Mouse (Mus musculus): ENCODE measurements around the gene Gcnt2.
A peak's percentile ranks its signal among the peaks of the same experiment; 100 is the strongest.
"Not testable (repeated sequence)": the region's sequence is repeated elsewhere in the genome, so short reads cannot be mapped to it uniquely, and the experiment has no call there.

Gcnt2 gene

DNA sequence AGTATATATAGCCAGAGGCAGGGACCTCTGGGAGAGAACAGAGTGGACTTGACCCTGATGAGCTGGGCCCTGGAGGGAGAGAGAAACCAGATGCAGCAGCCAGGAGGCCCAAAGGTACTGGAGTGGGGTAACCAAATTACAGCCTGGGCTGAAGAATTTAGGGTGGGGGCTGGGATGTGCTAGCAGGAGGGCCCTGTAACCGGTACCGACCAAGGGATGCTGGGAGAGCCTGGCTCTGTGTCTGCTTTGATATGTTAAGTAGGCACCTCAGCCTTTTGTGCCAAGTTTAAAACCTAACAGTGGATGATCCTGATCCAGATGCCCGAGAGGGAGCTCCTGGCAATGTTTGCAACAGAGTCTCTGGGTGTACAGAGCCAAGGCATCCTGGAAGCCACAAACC is 84.8 kb downstream of the Gcnt2 start:
- no peak for DNase-seq

DNA sequence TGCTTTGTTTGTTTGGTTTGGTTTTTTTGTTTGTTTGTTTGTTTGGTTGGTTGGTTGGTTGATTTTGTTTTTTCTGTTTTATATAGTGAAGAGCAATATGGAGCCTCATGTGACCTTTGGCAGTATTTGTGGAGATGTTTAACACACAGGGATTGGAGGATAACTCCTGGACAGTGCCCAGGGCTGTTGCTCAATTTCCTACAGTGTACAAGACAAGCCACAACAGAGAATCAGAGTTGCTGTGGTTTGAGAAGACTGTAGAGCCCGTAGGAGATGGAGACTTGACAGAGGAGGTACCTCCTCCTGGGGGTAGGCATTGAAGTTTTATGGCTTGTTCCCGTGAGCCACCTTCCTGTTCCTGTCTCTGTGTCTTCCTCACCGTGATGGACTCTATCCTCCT is 87.0 kb downstream of the Gcnt2 start:
- DNase-seq: no peak

DNA sequence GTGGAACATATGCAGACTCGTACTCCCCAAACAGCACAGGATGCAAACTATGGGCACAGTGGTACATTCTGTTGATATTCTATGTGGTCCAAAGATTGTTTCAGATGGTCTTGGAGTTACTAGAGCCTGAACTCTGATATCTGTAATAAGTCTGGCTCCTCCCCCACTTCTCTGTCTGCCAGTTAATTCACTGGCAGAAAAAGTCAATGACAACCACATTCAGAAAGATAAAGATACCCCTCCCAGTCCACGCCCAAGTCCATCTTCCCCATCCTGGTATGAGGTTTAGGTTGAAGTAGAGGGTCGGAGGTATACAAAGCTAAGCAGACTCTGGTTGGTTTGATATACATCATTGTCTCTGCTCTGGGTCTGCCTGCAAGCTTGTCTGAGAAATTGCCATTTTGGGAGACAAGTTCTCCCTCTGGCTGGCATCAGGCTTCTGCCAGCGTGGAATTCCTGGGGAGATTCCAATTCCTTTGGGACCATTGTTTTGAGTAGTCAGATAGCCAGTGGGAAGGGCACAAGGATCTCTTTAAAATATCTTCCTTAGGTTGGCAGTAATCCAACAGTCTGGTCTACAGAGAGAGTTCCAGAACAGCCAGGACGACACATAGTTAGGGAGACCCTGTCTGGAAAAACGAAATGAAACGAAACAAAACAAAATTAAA is 88.1 kb downstream of the Gcnt2 start:
- no peak for DNase-seq

DNA sequence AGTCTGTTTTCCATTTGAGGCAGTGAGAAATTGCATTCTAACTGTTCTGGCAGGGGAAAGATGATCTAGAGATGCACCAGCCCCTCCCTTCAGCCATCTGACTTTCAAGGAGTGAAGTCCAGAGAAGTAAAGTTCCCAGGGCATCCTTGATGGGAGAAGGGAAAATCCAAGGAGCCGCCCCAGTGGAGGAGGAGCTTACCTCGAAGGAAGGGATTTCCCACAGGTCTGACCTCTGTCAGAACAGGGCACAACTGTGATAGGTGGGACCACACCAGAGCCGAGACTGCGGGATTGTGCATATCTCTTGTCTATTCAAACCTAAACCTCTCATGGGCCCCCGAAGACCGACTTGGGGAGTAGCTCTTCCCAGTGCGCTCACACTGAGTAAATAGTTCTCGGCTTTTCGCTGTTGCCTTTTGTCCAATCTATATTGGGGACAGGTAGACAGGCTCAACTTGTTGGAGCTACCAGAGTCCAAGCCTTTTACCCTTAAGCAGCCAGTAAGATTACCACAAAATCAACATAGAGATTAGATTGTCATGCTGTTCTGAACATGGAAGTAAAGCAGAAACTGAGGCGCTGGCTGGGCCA is 91.9 kb downstream of the Gcnt2 start:
- no peak for DNase-seq

DNA sequence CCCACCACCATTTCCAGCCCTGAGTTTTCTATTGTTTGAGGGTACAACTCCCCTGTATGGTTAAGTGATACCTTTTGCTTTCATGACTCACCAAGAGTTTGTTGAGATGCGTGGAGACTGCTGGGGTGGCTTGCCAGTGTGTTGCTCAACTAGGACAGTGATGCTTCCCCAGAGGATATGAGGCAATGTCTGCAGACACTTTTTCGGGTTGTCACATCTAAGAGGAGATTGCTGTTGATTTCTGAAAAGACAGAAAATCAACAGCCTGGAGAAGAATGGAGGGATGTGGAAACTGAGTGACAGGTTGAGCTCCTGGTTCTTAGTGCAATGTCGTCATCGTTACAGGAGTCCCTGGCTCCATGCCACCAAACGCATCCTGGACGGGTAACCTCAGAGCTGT is 93.7 kb downstream of the Gcnt2 start:
- no peak for DNase-seq

DNA sequence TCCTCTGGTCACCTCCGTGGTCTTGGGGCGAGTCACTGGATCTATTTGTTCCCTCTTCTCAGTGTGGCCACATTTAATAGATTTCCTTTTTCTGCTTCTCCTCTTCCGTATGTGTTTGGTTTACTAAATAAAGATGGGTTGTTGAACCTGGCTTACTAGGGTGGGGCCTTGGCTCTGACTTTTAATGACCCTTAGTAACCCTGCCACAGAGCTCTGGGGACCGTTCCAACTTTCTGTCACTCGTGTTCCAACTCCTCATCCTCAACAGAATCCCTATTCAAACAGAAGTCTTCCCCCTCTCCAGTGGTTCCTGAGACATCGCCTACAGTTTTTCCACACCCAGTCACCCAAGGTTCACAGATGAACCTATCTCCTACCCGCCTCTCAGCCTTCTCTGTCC is 96.2 kb downstream of the Gcnt2 start:
- no peak for DNase-seq

DNA sequence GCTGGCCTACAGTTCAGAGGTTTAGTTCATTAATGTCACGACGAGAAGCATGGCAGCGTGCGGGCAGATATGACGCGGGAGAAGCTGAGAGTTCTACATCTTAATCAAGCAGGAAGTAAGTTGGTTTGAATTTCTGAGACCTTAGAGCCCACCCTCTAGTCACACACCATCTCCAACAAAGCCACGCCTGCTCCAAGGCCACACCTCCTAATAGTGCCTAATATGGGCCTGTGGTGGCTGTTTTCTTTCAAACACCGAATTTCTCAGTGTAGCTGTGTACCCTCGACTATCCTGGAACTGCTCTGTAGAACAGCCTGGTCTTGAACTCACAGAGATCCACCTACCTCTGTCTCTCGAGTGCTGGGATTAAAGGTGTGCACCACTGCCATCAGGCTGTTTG is 108.1 kb downstream of the Gcnt2 start:
- no peak for DNase-seq

DNA sequence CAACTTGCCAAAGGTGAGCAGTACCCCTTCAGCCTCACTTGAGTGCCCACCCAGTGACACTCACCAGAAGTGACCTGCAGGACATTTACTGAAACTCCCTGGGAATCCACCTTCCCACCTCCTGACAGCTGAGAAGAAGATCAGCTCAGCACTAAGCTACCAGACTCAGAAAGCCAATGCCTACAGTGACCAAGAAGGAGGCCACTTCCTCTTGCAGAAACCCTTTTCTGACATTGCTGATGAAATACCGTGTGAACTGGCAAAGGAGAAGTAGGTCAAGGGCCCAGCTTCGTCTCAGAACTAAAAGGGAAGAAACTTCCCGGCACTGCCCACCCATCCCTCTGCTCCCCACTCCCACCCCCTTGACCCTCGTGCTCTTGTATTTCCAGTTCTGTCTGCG is 109.0 kb downstream of the Gcnt2 start:
- DNase-seq: no peak

DNA sequence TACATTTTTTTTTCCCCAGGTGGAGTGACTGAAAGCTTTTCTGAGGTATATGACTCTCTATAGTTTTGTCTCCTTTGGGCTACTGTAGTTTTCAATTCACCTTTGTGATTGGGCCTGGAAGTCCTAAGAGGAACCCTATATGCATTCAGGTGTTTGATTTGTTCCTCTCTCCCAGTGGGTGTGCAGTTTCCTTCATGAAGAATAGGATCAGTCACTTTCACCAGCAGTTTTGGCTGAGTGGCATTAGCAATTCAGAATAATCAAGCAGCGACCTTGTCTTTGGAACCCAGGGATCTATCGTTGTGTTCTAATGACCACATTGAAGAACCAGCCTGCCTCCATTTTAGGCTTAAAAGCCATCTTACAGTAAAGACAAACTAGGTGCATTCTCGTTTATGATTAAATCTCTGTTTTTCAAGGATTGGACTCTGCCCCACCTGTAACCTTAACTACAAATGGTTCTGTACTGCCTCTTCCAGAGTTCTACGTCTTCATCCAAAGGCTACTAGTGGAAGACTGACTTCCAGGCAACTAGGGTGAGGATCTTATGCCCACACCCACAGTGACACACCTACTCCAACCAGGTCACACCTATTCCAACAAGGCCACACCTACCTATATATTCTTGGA is 110.3 kb downstream of the Gcnt2 start:
- DNase-seq: no peak

DNA sequence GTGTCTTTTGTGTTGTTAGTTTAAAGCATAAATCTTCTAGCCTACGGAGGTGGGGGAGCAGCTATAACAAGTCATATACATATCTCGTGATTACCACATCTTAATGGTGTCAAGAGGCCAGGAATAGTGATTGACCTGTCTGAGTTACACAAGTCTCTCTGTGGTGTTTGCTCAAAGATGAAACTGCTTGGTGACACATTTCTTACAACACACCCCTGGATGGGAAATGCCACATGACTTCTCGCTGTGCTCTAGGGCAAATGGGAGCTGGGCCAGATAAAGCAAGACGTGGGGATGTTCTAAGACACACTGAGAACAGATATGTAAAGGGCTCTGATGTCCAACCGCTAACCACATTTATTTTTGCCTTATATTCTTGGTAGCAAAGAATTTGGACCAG is 111.7 kb downstream of the Gcnt2 start:
- DNase-seq: no peak

DNA sequence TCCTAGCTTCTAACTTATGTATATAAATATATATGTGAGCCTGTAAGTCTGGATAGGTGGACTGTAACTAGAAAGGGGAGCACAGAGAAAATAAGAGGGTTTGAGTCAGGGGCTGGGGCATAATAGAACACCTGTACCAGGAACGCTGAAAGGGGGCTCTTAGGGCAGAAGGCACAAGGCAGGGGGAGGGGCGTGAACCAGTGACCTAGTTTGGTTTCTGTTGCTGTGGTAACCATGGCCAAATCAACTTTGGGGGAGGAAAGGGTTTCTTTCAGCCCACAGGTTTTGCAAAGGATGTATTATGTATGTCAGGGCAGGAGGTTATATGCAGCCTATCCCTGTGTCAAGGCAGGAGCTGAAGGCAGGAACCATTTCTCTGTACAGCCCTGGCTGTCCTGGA is 112.3 kb downstream of the Gcnt2 start:
- no peak for DNase-seq

DNA sequence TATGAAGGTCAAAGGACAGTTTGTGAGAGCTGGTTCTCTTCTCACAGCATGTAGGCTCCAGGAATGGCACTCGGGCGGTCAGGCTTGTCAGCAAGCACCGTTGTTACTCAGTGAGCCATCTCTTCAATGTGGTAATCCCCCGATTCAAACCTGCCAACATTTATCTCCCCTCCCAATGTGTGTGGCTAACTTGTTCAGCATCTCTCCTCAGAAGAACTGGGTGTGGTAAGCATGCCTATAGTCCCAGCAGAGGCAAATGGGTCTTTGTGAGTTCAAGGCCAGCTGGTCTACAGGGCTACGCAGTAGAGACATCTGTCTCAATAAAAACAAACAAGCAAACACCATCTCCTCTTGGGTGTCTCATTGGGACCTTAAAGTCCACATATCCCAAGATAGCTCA is 113.4 kb downstream of the Gcnt2 start:
- no peak for DNase-seq

DNA sequence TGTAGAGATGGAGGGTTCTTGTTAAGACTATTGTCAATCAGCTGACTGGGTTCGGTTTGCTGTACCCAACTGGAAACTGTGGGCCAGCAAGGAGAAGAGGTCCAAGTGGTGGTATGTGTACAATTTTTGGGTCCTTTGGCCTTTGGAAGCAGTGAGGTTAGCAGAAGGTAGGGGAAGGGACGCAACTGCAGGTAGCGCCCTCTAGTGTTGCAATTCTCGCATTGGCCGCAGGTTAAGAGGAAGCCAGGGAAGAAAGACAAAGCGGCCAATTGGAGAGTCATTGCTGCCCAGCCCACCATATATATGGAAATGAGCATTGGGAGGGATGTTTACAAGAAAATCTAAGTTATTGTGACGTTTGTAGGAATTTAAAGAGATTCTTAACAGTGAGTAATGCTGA is 118.1 kb downstream of the Gcnt2 start:
- DNase-seq: peak; percentile 69 to 77

DNA sequence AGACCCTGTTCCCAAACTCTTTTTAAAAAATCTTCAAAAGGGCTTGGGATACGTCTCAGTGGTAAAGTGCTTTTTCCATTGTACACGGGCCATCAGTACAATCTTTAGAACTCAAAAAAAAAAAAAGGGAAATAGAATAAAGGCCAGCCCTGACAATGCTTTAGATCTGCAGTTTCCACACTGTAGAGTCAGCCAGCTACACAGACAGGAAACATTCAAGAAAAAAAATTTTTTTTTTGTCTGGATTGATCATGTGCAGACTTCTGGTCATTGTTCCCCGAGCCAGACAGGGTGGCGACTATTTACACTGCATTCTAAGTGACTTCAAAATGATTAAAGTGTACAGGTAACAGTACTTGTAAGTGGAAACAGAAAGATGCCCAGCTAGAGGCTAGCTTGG is 119.1 kb downstream of the Gcnt2 start:
- DNase-seq: no peak

DNA sequence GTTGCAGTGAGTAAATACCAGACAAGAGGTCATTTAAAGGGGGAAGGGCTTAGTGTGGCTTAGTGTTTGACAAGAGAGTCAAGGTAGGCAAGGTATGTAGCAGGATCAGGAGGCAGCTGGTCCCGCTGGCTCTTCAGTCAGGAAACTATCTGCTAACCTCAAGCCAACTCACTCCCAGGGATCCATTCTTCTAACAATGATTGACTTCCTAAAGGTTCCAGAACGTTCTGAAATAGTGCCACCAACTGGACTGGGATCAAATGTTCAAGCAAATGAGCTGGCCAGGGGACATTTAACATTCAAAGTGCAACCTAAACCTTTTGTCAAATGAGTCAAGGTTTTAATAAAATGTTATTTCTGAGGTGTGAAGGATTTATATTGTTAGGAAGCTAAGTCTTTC is 119.8 kb downstream of the Gcnt2 start:
- DNase-seq: peak in 1 of 2 experiments; percentile 26

DNA sequence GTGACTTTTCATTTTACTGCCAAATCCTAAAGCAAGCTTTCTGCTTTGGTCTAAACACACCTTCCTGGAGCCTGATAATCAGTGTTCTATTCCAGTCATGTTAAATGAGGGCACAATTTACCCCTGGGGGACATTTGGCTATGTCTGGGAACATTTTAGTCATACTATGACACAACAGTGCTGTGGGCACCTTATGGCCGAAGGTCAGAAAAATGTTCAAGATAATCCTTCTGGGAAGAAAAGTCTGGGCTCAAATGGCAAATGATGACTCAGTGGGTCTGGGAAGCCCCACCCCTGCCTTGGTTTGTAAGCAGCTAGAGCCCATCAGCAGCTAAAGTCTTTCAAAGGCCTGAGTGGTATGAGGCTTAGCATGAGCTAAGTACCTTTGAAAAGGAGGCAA is 123.2 kb downstream of the Gcnt2 start:
- DNase-seq: no peak

DNA sequence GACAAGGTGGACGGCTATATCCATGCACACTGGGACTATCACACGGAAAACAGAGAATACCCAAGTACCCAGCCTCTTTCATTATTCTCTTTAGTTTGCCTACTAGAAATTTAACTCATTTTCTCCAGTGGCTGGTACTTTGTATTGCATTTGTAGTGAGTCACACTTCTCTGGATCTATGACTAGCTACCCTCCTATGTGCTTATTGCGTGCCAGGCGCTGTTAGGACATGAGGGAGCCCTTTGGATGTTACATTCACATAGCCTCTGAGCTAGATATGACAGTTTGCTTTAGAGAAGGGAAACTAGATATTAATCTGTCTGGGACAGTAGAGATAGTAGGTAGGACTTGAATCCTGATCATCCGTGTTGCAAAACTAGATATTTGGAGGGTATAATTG is 126.5 kb downstream of the Gcnt2 start:
- DNase-seq: no peak

DNA sequence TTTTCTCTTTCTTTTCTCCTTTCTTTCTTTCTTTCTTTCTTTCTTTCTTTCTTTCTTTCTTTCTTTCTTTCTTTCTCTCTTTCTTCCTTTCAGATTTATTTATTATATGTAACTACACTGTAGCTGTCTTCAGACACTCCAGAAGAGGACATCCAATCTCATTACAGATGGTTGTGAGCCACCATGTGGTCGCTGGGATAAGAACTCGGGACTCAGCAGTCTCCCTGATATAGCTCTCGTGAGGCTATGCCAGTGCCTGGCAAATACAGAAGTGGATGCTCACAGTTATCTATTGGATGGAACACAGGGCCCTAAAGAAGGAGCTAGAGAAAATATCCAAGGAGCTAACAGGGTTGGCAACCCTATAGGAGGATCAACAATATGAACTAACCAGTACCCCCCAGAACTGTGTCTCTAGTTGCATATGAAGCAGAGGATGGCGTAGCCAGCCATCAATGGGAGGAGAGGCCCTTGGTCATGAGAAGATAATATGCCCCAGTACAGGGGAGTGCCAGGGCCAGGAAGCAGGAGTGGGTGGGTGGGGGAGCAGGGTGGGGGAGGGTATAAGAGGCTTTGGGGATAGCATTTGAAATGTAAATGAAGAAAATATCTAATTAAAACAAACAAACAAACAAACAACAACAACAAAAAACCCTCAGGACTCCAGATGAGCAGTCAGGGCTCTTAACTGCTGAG is 128.2 kb downstream of the Gcnt2 start:
- not testable (repeated sequence) for DNase-seq

DNA sequence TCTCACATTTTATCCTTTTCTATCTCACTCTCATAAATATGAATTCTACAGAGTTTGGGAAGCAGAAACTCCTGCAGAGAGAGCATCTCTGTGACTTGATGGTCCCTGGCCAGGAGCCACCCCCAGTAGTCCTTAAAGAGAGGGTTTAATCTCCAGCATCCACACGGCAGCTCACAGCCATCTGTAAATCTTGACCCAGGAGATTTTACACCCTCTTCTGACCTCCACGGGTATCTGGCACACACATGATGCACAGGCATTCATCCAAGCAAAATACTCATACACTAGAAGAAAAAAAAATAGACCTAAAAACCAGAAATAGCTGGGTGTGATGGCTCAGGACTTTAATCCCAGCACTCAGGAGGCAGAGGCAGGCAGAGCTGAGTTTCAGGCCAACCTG is 128.9 kb downstream of the Gcnt2 start:
- no peak for DNase-seq

DNA sequence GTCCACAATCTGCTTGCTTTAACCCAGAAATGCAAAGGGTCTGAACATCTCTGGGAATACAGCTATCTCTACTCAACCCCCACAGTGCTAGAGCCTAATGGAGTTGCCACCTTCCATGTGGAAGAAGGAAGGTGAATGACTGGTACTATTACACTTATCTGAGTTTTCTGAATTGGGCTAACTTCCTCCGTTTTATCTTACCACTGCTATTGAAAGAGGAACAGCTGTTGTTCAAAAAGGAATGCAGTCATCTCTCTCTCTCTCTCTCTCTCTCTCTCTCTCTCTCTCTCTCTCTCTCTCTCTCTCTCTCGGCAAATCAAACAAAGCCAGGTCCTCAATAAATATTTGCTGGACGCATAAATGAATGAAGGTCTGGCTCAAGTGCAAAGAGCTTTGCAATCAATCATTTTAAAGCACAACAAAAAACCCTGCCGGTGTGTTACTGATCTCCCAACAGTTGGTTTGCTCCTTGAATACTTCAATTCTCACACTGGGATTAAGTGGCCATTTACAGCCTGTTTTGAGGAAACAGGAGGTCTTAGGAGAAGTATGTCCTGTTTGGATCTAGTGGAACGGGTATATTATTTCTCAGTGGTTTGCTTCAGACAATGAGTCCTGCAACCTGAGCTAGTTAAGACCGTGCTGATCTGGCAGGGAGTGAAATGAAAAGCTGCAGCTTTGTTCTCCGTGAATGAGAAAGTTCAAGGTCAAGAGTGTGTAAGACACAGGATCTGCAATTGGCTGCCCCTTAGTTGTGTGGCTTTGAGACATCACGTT is 135.1 kb downstream of the Gcnt2 start:
- DNase-seq: no peak

DNA sequence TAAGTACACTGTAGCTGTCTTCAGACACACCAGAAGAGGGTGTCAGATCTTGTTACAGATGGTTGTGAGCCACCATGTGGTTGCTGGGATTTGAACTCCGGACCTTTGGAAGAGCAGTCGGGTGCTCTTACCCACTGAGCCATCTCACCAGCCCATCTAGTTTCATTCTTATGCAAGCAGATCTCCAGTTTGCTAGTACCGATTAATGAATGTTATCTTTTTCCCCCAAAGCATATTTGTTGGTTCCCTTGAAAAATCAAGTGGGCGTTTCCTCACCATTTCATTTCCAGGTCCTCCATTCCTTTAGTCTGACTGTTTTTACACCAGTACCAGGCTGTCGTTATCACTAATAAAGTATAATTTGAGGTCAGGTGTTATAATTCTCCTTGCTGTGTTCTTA is 139.0 kb downstream of the Gcnt2 start:
- DNase-seq: not testable (repeated sequence)

DNA sequence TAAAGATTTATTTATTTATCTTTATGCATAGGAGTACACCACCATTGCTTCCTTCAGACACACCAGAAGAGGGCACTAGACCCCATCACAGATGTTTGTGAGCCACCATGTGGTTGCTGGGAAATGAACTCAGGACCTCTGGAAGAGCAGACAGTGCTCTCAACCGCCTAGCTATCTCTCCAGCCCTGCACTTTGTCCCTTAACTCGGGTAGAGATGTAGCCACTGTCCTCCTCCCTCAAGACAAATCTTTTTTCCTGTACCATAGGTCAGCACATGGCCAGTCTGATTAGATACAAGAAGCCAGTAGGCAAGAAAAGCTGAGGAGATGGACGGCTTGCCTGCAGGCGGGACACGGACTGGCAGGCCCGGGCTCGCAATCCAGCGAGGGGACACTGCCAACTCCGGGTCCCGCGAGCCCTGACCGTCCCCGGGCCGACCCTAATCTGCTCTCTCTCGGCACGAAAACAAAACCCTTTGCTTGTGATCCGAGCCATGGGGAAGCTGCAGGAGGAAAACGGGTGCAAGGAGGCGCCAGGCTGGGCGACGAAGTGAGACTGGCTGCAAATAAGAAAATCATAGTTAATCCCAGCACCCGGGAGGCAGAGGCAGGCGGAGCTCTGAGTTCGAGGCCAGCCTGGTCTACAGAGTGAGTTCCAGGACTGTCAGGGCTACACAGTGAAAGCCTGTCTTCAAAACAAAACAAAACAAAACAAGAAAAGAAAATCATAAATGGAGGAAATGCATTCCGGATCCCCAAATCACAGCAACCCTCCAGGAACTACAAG is 140.8 kb downstream of the Gcnt2 start:
- peak; percentile 62 to 76 for DNase-seq

Data from kidney, postnatal 4 days (tissue).